Comparison of ENCODE assay signal across 8 mouse cellular contexts in genomic region chr6:90736074-90736672, GRCm38 (mm10).
DNase-seq lines count a peak whose midpoint lies in the region; ATAC-seq lines count a peak whose summit lies in the region.

No protein-coding gene starts in this region.

- H3K27me3 ChIP-seq in heart, embryonic 16.5 days (ENCODE audit: control insufficient read depth, insufficient read depth, low read length): no peaks in the 10 kb centered on the region
- H3K27me3 ChIP-seq in midbrain, embryonic 14.5 days (ENCODE audit: control insufficient read depth, insufficient read depth, low read length): no peaks in the 10 kb centered on the region

- peak; percentile 58 for ATAC-seq in heart, embryonic 16.5 days (replicated peaks; ENCODE audit: extremely low read depth, insufficient read depth, low FRiP score)
- ATAC-seq in midbrain, embryonic 14.5 days (ENCODE audit: low FRiP score, low TSS enrichment): peak; percentile 65

- no peaks in the 10 kb centered on the region for H3K9me3 ChIP-seq in heart, embryonic 16.5 days (replicated peaks; ENCODE audit: control insufficient read depth, low read length)
- no peaks in the 10 kb centered on the region for H3K9me3 ChIP-seq in midbrain, embryonic 14.5 days (ENCODE audit: control insufficient read depth, low read length)

- H3K4me3 ChIP-seq in heart, embryonic 16.5 days (ENCODE audit: low read length): peak overlapping the region; percentile 87
- peak overlapping the region; percentile 74 for H3K4me3 ChIP-seq in midbrain, embryonic 14.5 days (replicated peaks; ENCODE audit: low read depth, low read length)

- no peaks in the 10 kb centered on the region for H3K36me3 ChIP-seq in heart, embryonic 16.5 days (ENCODE audit: control insufficient read depth, insufficient read depth)
- no peaks in the 10 kb centered on the region for H3K36me3 ChIP-seq in midbrain, embryonic 14.5 days (ENCODE audit: control insufficient read depth, insufficient read depth, low read length)

- H3K4me1 ChIP-seq in heart, embryonic 16.5 days (ENCODE audit: control insufficient read depth, insufficient read depth, low read length): peaks cover 28% of the 10 kb centered on the region
- H3K4me1 ChIP-seq in midbrain, embryonic 14.5 days (ENCODE audit: control insufficient read depth, insufficient read depth, low read length): peaks cover 11% of the 10 kb centered on the region

- H3K9ac ChIP-seq in heart, embryonic 16.5 days (ENCODE audit: low read length): peak overlapping the region; percentile 94
- H3K9ac ChIP-seq in midbrain, embryonic 14.5 days (replicated peaks; ENCODE audit: low read length): peak overlapping the region; percentile 88

- H3K4me2 ChIP-seq in heart, embryonic 16.5 days (ENCODE audit: low read depth, low read length): peak overlapping the region; percentile 98
- peak overlapping the region; percentile 94 for H3K4me2 ChIP-seq in midbrain, embryonic 14.5 days (ENCODE audit: low read length)

- WGBS in heart, embryonic 16.5 days: under 1% methylated on average over 68 of the region's 69 CpGs
- WGBS in midbrain, embryonic 14.5 days: under 1% methylated on average over 69 of the region's 69 CpGs

- peak; percentile 34 to 44 for DNase-seq in B cell, adult 2 months
- peak; percentile 70 for DNase-seq in ES-CJ7 (ENCODE audit: low read depth, low spot score)
- peak; percentile 51 to 66 for DNase-seq in cerebellum, postnatal 36 days
- peak; percentile 89 for DNase-seq in kidney, postnatal 14 days
- DNase-seq in midbrain, embryonic 14.5 days: peak; percentile 74
- DNase-seq in thymus, postnatal 14 days: peak; percentile 59
- no peak for DNase-seq in frontal cortex, postnatal 14 days (ENCODE audit: low spot score in 2 of 2)

- peak overlapping the region; percentile 88 for H3K27ac ChIP-seq in heart, embryonic 16.5 days (ENCODE audit: low read length)
- H3K27ac ChIP-seq in midbrain, embryonic 14.5 days (replicated peaks; ENCODE audit: low read depth, low read length): peak overlapping the region; percentile 66

Comparison
In these comparisons a context has a peak if more than half of its experiments do, and no peak if none do; other contexts are left out.
1. DNase-seq: peak in B cell, adult 2 months (2 of 2), ES-CJ7 (single experiment), cerebellum, postnatal 36 days (2 of 2), kidney, postnatal 14 days (single experiment), midbrain, embryonic 14.5 days (single experiment) and thymus, postnatal 14 days (single experiment); none in frontal cortex, postnatal 14 days (0 of 2).